Mouse (Mus musculus): ENCODE measurements around the gene Gm8947.

The Gm8947 gene

DNA sequence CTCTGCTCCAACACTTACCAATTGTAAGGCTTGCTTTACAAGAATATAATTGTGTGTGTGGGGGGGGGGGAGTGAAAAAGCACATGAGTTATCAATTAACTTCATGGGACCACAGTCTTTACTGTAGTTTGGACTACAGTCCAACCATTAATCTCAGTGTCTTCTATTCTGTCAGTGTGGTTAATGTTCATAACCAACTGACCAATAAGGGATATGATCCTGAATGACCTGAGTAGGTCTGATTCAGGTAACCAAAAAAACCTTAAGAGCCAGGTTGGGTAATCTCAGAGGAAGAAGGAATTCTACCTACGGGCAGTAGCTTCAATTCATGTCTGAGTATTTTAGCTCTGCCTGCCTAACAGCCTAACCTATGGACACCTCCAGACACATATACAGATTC lies 32.4 kb downstream of the Gm8947 start:
- DNase-seq (ENCODE audit: low spot score), result no peak

GRCm38 (mm10) chr1:151227506-151227905 lies 35.3 kb downstream of the Gm8947 start:
- no peak for DNase-seq (ENCODE audit: low spot score)

- no peak for DNase-seq (ENCODE audit: low spot score)
These were observed 36.3 kb downstream of the Gm8947 start for GRCm38 (mm10) chr1:151228320-151228989.

DNA sequence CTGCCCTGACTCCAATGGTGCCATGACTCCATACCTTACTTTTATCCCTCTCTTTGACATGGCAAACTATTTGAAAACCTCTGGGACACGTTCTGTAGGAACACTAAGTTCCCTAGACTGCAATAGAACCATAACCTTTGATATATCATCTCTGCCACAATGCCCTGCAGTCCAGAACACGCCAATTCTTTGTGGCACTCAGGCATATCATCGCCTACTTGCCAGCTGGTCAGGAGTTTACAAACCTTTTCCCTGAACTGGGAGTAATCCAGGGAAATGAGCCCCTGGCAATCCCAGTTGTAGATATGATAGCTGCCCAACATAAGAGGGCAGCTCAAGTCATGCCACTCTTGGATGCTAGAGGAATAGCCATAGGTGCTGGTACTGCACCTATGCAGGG lies 40.2 kb downstream of the Gm8947 start:
- DNase-seq (ENCODE audit: low spot score), result no peak

DNA sequence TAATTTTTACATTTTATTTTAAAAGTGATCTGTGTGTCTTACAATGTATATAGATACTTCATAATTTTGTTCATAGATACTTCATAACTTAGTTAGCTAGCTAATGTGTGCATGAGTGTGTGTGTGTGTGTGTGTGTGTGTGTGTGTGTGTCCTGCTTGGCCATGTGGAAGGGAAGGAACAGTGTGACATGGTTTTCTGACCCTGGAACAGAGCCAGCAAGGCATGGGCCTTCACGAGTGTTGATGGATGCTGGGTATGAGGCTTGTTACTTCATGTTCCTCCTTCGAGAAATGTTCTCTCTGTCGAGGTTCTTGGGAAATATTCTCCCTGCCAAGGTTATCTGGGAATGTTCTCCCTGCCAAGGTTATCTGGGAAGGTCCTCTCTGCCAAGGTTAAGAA lies 41.6 kb downstream of the Gm8947 start:
- no peak for DNase-seq (ENCODE audit: low spot score)

DNA sequence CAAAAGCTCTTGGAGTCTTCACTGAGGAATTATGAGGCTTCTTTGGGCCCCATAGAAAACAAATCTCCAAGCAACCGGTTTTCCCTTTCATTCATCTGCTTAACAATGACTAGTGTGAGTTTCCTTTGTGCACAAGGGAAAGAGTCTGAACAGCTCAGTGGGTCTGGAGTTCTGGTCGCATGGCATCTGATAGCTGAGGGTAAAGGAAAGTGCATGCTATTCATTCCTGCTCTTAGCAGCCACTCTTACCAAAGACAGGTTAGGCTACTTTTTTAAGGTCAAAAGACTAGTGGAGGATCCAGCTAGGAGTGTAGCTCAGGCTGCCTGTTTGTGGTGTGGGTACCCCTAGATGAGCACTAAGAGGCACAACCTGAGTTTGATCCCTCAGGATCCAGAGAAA lies 43.4 kb downstream of the Gm8947 start:
- DNase-seq (ENCODE audit: low spot score), result no peak

DNA sequence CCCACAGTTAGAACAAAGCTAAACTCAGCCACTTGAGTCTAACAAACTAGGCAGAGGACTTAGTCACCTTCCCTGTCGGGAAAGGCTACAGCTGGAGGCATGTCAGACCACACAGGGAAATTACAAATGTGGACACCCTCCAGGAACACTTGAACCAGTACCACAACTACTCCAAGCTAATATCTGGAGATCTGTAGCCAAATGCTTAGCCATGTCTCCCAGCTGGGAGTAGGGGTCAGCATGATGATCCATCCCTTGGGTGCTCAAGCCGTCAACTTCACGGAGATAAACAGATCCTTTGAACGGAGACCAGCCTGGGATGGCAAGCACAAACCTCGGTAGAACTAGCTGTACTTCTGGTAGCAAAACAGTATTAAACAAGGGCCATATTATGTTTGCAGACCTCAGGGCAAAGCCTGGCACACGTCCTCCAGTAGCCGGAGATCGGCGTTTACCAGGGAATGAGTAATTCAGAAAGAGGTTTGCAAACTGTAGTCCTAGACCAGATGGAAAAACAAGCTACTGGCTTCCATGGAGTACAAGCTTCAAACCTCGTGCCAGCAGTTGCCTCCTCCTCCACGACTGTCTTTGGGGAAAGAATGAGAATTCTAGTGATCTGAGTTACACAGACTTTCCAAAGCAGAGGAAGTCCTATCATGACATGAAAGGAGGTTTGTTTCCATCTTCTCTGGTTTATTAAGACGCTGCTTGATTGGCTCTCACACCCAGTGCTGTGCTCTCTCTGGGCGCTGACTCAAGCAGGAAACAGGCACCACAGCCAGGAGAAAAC lies 44.2 kb downstream of the Gm8947 start:
- no peak for DNase-seq (ENCODE audit: low spot score)

- DNase-seq (ENCODE audit: low spot score), result no peak
These were observed 45.6 kb downstream of the Gm8947 start for GRCm38 (mm10) chr1:151237780-151238179.

- DNase-seq (ENCODE audit: low spot score), result no peak
These were observed 51.2 kb downstream of the Gm8947 start for GRCm38 (mm10) chr1:151243332-151243731.
